Mouse (Mus musculus): Measurements from ENCODE around the gene Prpf19. TPM values are rescaled to one million over a fixed set of nuclear protein-coding genes. Genes with fewer than 3 reads are reported as not detected.
A peak's percentile ranks its signal among the peaks of the same experiment; 100 is the strongest.

Prpf19 gene
- polyA plus RNA-seq, 2 experiments, result 15.7 to 108 TPM

GRCm38 (mm10) chr19:10878201-10878837, 16.7 kb upstream of the Prpf19 start:
- no peak for ATAC-seq (ENCODE audit: insufficient read depth)
- Histone ChIP-seq H3K9me3 (ENCODE audit: control insufficient read depth, low read length) (no peaks in the 10 kb centered on the region), H3K4me1 (replicated peaks; ENCODE audit: control insufficient read depth in 2 of 2, insufficient read depth in 2 of 2, low read length in 1 of 2) (peaks cover 5 to 6% of the 10 kb centered on the region in 2 experiments), H3K27ac (no peak overlapping the region), H3K4me3 (ENCODE audit: insufficient read depth in 1 of 2, low read depth in 2 of 2, low read length in 2 of 2) (no peak overlapping the region), H3K4me2 (ENCODE audit: low read depth) (no peak overlapping the region), H3K36me3 (replicated peaks; ENCODE audit: control insufficient read depth, insufficient read depth, low read depth) (no peaks in the 10 kb centered on the region), H3K27me3 (ENCODE audit: control insufficient read depth, insufficient read depth, low read length) (no peaks in the 10 kb centered on the region), H3K9ac (replicated peaks) (no peak overlapping the region)
- WGBS (ENCODE audit: insufficient replicate concordance), result 71% methylated on average over 7 of the region's 7 CpGs
- no peak for TF ChIP-seq EP300 (IDR thresholded peaks at IDR 0.05; ENCODE audit: low read depth)
- no peak for TF ChIP-seq CTCF (IDR thresholded peaks at IDR 0.05; ENCODE audit: low read depth)
- no peak for DNase-seq (ENCODE audit: low read depth in 3 of 3, low spot score in 3 of 3)

- H3K27me3 ChIP-seq (ENCODE audit: control insufficient read depth, insufficient read depth, low read length), result no peaks in the 10 kb centered on the region
- H3K4me3 ChIP-seq (ENCODE audit: insufficient read depth in 1 of 2, low read depth in 2 of 2, low read length in 2 of 2), result no peak overlapping the region
- 25% methylated on average over 7 of the region's 7 CpGs for WGBS (ENCODE audit: insufficient replicate concordance)
- H3K9ac ChIP-seq (replicated peaks), result no peak overlapping the region; the same call in 1 of the 2 replicates
- peak overlapping the region; percentile 94 for H3K4me2 ChIP-seq (ENCODE audit: low read depth)
- ATAC-seq (ENCODE audit: insufficient read depth), result no peak
- H3K27ac ChIP-seq, result no peak overlapping the region
- H3K4me1 ChIP-seq (replicated peaks; ENCODE audit: control insufficient read depth in 2 of 2, insufficient read depth in 2 of 2, low read length in 1 of 2), result peaks cover 5 to 6% of the 10 kb centered on the region in 2 experiments
- DNase-seq (ENCODE audit: low read depth in 3 of 3, low spot score in 3 of 3), result no peak
- H3K36me3 ChIP-seq (replicated peaks; ENCODE audit: control insufficient read depth, insufficient read depth, low read depth), result no peaks in the 10 kb centered on the region
- H3K9me3 ChIP-seq (ENCODE audit: control insufficient read depth, low read length), result no peaks in the 10 kb centered on the region
- TF ChIP-seq EP300 (IDR thresholded peaks at IDR 0.05; ENCODE audit: low read depth) (no peak), CTCF (IDR thresholded peaks at IDR 0.05; ENCODE audit: low read depth) (peak; percentile 25)
Measured at GRCm38 (mm10) chr19:10880085-10880974, 14.7 kb upstream of the Prpf19 start.

- Histone ChIP-seq H3K4me2 (ENCODE audit: low read depth) (peak overlapping the region; percentile 94), H3K36me3 (replicated peaks; ENCODE audit: control insufficient read depth, insufficient read depth, low read depth) (no peaks in the 10 kb centered on the region), H3K27me3 (ENCODE audit: control insufficient read depth, insufficient read depth, low read length) (no peaks in the 10 kb centered on the region), H3K4me3 (ENCODE audit: insufficient read depth in 1 of 2, low read depth in 2 of 2, low read length in 2 of 2) (peak overlapping the region; percentile 63 to 69), H3K27ac (no peak overlapping the region), H3K9ac (replicated peaks) (peak overlapping the region; percentile 73), H3K4me1 (replicated peaks; ENCODE audit: control insufficient read depth in 2 of 2, insufficient read depth in 2 of 2, low read length in 1 of 2) (peaks cover 5 to 6% of the 10 kb centered on the region in 2 experiments), H3K9me3 (ENCODE audit: control insufficient read depth, low read length) (no peaks in the 10 kb centered on the region)
- TF ChIP-seq EP300 (IDR thresholded peaks at IDR 0.05; ENCODE audit: low read depth) (no peak), CTCF (IDR thresholded peaks at IDR 0.05; ENCODE audit: low read depth) (no peak)
- ATAC-seq (ENCODE audit: insufficient read depth) (no peak; the same call in 1 of the 2 replicates), DNase-seq (ENCODE audit: low read depth in 3 of 3, low spot score in 3 of 3) (no peak)
- WGBS (ENCODE audit: insufficient replicate concordance), result 6% methylated on average over 14 of the region's 14 CpGs
Measured at GRCm38 (mm10) chr19:10880975-10881425, 14.0 kb upstream of the Prpf19 start.

GRCm38 (mm10) chr19:10881426-10882154, 13.4 kb upstream of the Prpf19 start, which contains the start of gene Tmem109:
Gene Tmem109, minus strand, starts transcription at chr19:10882001.
- peak; percentile 91 for ATAC-seq (ENCODE audit: insufficient read depth)
- Histone ChIP-seq H3K4me3 (ENCODE audit: insufficient read depth in 1 of 2, low read depth in 2 of 2, low read length in 2 of 2) (peak within 1 kb of the TSS; percentile 63 to 69), H3K4me1 (replicated peaks; ENCODE audit: control insufficient read depth in 2 of 2, insufficient read depth in 2 of 2, low read length in 1 of 2) (peaks cover 5 to 6% of the 10 kb centered on the region in 2 experiments), H3K27me3 (ENCODE audit: control insufficient read depth, insufficient read depth, low read length) (no peaks in the 10 kb centered on the region), H3K27ac (peak within 1 kb of the TSS; percentile 35), H3K9ac (replicated peaks) (peak within 1 kb of the TSS; percentile 73), H3K4me2 (ENCODE audit: low read depth) (peak within 1 kb of the TSS; percentile 94), H3K36me3 (replicated peaks; ENCODE audit: control insufficient read depth, insufficient read depth, low read depth) (no peaks in the 10 kb centered on the region), H3K9me3 (ENCODE audit: control insufficient read depth, low read length) (no peaks in the 10 kb centered on the region)
- WGBS (ENCODE audit: insufficient replicate concordance), result under 1% methylated on average over 49 of the region's 49 CpGs
- TF ChIP-seq CTCF (IDR thresholded peaks at IDR 0.05; ENCODE audit: low read depth) (peak; percentile 60), EP300 (IDR thresholded peaks at IDR 0.05; ENCODE audit: low read depth) (no peak)
- DNase-seq (ENCODE audit: low read depth in 3 of 3, low spot score in 3 of 3), result peak; percentile 81 to 87 (median 82)

Measured in liver, embryonic 14.5 days (tissue).